Mouse (Mus musculus): ENCODE results near the gene Sel1l3. TPM values are rescaled to one million over a fixed set of nuclear protein-coding genes. Genes with fewer than 3 reads are reported as not detected.

Sel1l3 gene
- total and polyA plus RNA-seq, 3 experiments: 0.01 TPM; not detected in 2

GRCm38 (mm10) chr5:53146049-53146683, 67.6 kb downstream of the Sel1l3 start:
- H3K27ac ChIP-seq (ENCODE audit: control insufficient read depth, low read depth, low read length): no peak overlapping the region
- H3K9ac ChIP-seq (ENCODE audit: control insufficient read depth, low read depth, low read length, poor library complexity, severe bottlenecking): no peak overlapping the region
- H3K36me3 ChIP-seq (ENCODE audit: control insufficient read depth in 1 of 2, insufficient read depth in 2 of 2, low read length in 2 of 2): no peaks in the 10 kb centered on the region
- no peak for TF ChIP-seq POLR2A (IDR thresholded peaks at IDR 0.05; ENCODE audit: control insufficient read depth in 1 of 2, insufficient read depth in 1 of 2, low read depth in 1 of 2, low read length in 2 of 2, poor library complexity in 1 of 2)
- no peaks in the 10 kb centered on the region for H3K4me1 ChIP-seq (ENCODE audit: control insufficient read depth in 1 of 2, insufficient read depth in 2 of 2, low read length in 2 of 2)
- no peak for DNase-seq (ENCODE audit: low read depth, low spot score)
- H3K9me3 ChIP-seq (replicated peaks; ENCODE audit: insufficient read depth, low read length): no peaks in the 10 kb centered on the region
- H3K79me2 ChIP-seq (ENCODE audit: control insufficient read depth, insufficient read depth, low read length, poor library complexity): no peaks in the 10 kb centered on the region
- no peak overlapping the region for H3K4me3 ChIP-seq (ENCODE audit: control insufficient read depth in 1 of 2, insufficient read depth in 1 of 2, low read depth in 2 of 2, low read length in 2 of 2)
- no peaks in the 10 kb centered on the region for H3K27me3 ChIP-seq (ENCODE audit: control insufficient read depth in 1 of 2, insufficient read depth in 2 of 2, low read length in 2 of 2)

GRCm38 (mm10) chr5:53142587-53142986, 71.1 kb downstream of the Sel1l3 start:
- no peak overlapping the region for H3K4me3 ChIP-seq (ENCODE audit: control insufficient read depth in 1 of 2, insufficient read depth in 1 of 2, low read depth in 2 of 2, low read length in 2 of 2)
- H3K27ac ChIP-seq (ENCODE audit: control insufficient read depth, low read depth, low read length): no peak overlapping the region
- peaks cover 0 to 5% of the 10 kb centered on the region in 2 experiments; a peak in 1 of 4 replicates for H3K4me1 ChIP-seq (ENCODE audit: control insufficient read depth in 1 of 2, insufficient read depth in 2 of 2, low read length in 2 of 2)
- H3K9ac ChIP-seq (ENCODE audit: control insufficient read depth, low read depth, low read length, poor library complexity, severe bottlenecking): no peak overlapping the region
- H3K36me3 ChIP-seq (ENCODE audit: control insufficient read depth in 1 of 2, insufficient read depth in 2 of 2, low read length in 2 of 2): peaks cover 0 to 4% of the 10 kb centered on the region in 2 experiments; a peak in 2 of 4 replicates
- no peaks in the 10 kb centered on the region for H3K79me2 ChIP-seq (ENCODE audit: control insufficient read depth, insufficient read depth, low read length, poor library complexity)
- peak; percentile 35 for DNase-seq (ENCODE audit: low read depth, low spot score)
- H3K27me3 ChIP-seq (ENCODE audit: control insufficient read depth in 1 of 2, insufficient read depth in 2 of 2, low read length in 2 of 2): no peaks in the 10 kb centered on the region
- TF ChIP-seq RAD21 (IDR thresholded peaks at IDR 0.05; ENCODE audit: low read depth, low read length): no peak
- no peak for TF ChIP-seq SMC3 (IDR thresholded peaks at IDR 0.05; ENCODE audit: low read depth, low read length)
- TF ChIP-seq NRF1 (IDR thresholded peaks at IDR 0.05; ENCODE audit: insufficient read depth, low read depth, low read length, poor library complexity, severe bottlenecking): no peak
- TF ChIP-seq RCOR1 (IDR thresholded peaks at IDR 0.05; ENCODE audit: low read depth, low read length): no peak
- TF ChIP-seq TBP (IDR thresholded peaks at IDR 0.05; ENCODE audit: low read depth, low read length): no peak
- TF ChIP-seq ETS1 (IDR thresholded peaks at IDR 0.05; ENCODE audit: low read depth, low read length): no peak
- TF ChIP-seq USF1 (IDR thresholded peaks at IDR 0.05; ENCODE audit: low read depth, low read length): no peak
- no peak for TF ChIP-seq MYB (IDR thresholded peaks at IDR 0.05; ENCODE audit: low read depth, low read length)
- H3K9me3 ChIP-seq (replicated peaks; ENCODE audit: insufficient read depth, low read length): no peaks in the 10 kb centered on the region

- peak; percentile 73 for DNase-seq (ENCODE audit: low read depth, low spot score)
- H3K9ac ChIP-seq (ENCODE audit: control insufficient read depth, low read depth, low read length, poor library complexity, severe bottlenecking): no peak overlapping the region
Observed at GRCm38 (mm10) chr5:53140158-53140927, 73.4 kb downstream of the Sel1l3 start.

More at GRCm38 (mm10) chr5:53140158-53140927, 73.4 kb downstream of the Sel1l3 start:
- Histone ChIP-seq H3K9me3 (replicated peaks; ENCODE audit: insufficient read depth, low read length) (no peaks in the 10 kb centered on the region), H3K4me3 (ENCODE audit: control insufficient read depth in 1 of 2, insufficient read depth in 1 of 2, low read depth in 2 of 2, low read length in 2 of 2) (no peak overlapping the region), H3K79me2 (ENCODE audit: control insufficient read depth, insufficient read depth, low read length, poor library complexity) (no peaks in the 10 kb centered on the region), H3K27ac (ENCODE audit: control insufficient read depth, low read depth, low read length) (no peak overlapping the region), H3K4me1 (ENCODE audit: control insufficient read depth in 1 of 2, insufficient read depth in 2 of 2, low read length in 2 of 2) (peaks cover 0 to 5% of the 10 kb centered on the region in 2 experiments; a peak in 1 of 4 replicates), H3K27me3 (ENCODE audit: control insufficient read depth in 1 of 2, insufficient read depth in 2 of 2, low read length in 2 of 2) (no peaks in the 10 kb centered on the region), H3K36me3 (ENCODE audit: control insufficient read depth in 1 of 2, insufficient read depth in 2 of 2, low read length in 2 of 2) (peaks cover 0 to 4% of the 10 kb centered on the region in 2 experiments; a peak in 2 of 4 replicates)
- TF ChIP-seq ZKSCAN1 (IDR thresholded peaks at IDR 0.05; ENCODE audit: low read depth, low read length) (no peak), ETS1 (IDR thresholded peaks at IDR 0.05; ENCODE audit: low read depth, low read length) (peak; percentile 73), ZC3H11A (IDR thresholded peaks at IDR 0.05; ENCODE audit: low read depth, low read length) (no peak), MYC (IDR thresholded peaks at IDR 0.05; ENCODE audit: low read depth, low read length) (no peak), TCF12 (IDR thresholded peaks at IDR 0.05; ENCODE audit: low read depth, low read length) (peak; percentile 88), JUND (IDR thresholded peaks at IDR 0.05; ENCODE audit: low read depth, low read length) (peak; percentile 35; the same call in 1 of the 2 replicates), BHLHE40 (IDR thresholded peaks at IDR 0.05; ENCODE audit: borderline replicate concordance, low read depth, low read length) (0 out of 2 replicates have a peak, but pooled peaks have one; percentile 9), CHD2 (IDR thresholded peaks at IDR 0.05; ENCODE audit: low read length) (no peak), CHD1 (IDR thresholded peaks at IDR 0.05; ENCODE audit: low read depth, low read length) (no peak), TAL1 (IDR thresholded peaks at IDR 0.05; ENCODE audit: low read length) (peak; percentile 58), RCOR1 (IDR thresholded peaks at IDR 0.05; ENCODE audit: low read depth, low read length) (peak; percentile 64), E2F4 (IDR thresholded peaks at IDR 0.05; ENCODE audit: borderline replicate concordance, low read depth, low read length) (no peak), GATA1 (IDR thresholded peaks at IDR 0.05; ENCODE audit: low read depth, low read length) (peak; percentile 88), MYB (IDR thresholded peaks at IDR 0.05; ENCODE audit: low read depth, low read length) (0 out of 2 replicates have a peak, but pooled peaks have one; percentile 10), EP300 (IDR thresholded peaks at IDR 0.05; ENCODE audit: low read depth in 1 of 2, low read length in 2 of 2) (peak; percentile 75 to 86), USF1 (IDR thresholded peaks at IDR 0.05; ENCODE audit: low read depth, low read length) (peak; percentile 61; the same call in 1 of the 2 replicates)

Data from MEL (cell line).